Mouse (Mus musculus) ES-Bruce4 (cell line): Measurements from ENCODE around the gene Ccnk. TPM values are rescaled to one million over a fixed set of nuclear protein-coding genes. Genes with fewer than 3 reads are reported as not detected.

ENCODE experiments used
- H3K27ac ChIP-seq: 2 replicates; pipeline ENCODE4 v1.5.1; 2012; ENCODE audit warnings: low read length, inconsistent platforms; ENCODE audit not compliant: insufficient read depth
- H3K27me3 ChIP-seq: 2 replicates; pipeline ENCODE4 v1.6.1; 2012; ENCODE audit warnings: mild to moderate bottlenecking, low read length, inconsistent platforms; ENCODE audit not compliant: control insufficient read depth, poor library complexity, insufficient read depth, severe bottlenecking
- H3K36me3 ChIP-seq: 2 replicates; pipeline ENCODE4 v1.6.1; 2012; ENCODE audit warnings: inconsistent platforms, mild to moderate bottlenecking, low read length, moderate library complexity; ENCODE audit not compliant: control insufficient read depth, poor library complexity, insufficient read depth, severe bottlenecking
- H3K4me1 ChIP-seq: one replicate; pipeline ENCODE4 v1.8.1; 2011; ENCODE audit warnings: low read length; ENCODE audit not compliant: control insufficient read depth, insufficient read depth
- H3K4me3 ChIP-seq: 2 replicates; pipeline ENCODE4 v1.5.1; 2011; ENCODE audit warnings: low read depth, mild to moderate bottlenecking, low read length
- H3K9ac ChIP-seq: 2 replicates; pipeline ENCODE4 v1.6.1; 2012; ENCODE audit warnings: low read depth, mild to moderate bottlenecking, inconsistent platforms; ENCODE audit not compliant: poor library complexity, severe bottlenecking
- H3K9me3 ChIP-seq: replicated peaks from 2 replicates; pipeline ENCODE4 v1.6.1; 2012; ENCODE audit warnings: mild to moderate bottlenecking, low read length, inconsistent platforms; ENCODE audit not compliant: control insufficient read depth, poor library complexity, insufficient read depth, severe bottlenecking
- CTCF ChIP-seq: IDR thresholded peaks from one replicate; pipeline ENCODE4 v1.8.1; 2011; ENCODE audit warnings: low read depth, low read length
- EP300 ChIP-seq: IDR thresholded peaks from 2 replicates; pipeline ENCODE4 v1.6.1; 2011; ENCODE audit warnings: low read depth, low read length; ENCODE audit not compliant: insufficient read depth
- POLR2A ChIP-seq: IDR thresholded peaks from one replicate; pipeline ENCODE4 v1.8.1; 2011; ENCODE audit warnings: low read length; ENCODE audit not compliant: insufficient read depth
- polyA plus RNA-seq: library from polyadenylated mRNA; stranded (reverse); fragments of >200 nt; gene quantifications from 2 replicates; pipeline ENCODE4 v1.2.4, GENCODE M21; 2011; ENCODE audit warnings: low read depth; ENCODE audit not compliant: missing spikeins, insufficient read depth, insufficient read length

The Ccnk gene
- polyA plus RNA-seq, 1 experiment: 69.8 TPM

DNA sequence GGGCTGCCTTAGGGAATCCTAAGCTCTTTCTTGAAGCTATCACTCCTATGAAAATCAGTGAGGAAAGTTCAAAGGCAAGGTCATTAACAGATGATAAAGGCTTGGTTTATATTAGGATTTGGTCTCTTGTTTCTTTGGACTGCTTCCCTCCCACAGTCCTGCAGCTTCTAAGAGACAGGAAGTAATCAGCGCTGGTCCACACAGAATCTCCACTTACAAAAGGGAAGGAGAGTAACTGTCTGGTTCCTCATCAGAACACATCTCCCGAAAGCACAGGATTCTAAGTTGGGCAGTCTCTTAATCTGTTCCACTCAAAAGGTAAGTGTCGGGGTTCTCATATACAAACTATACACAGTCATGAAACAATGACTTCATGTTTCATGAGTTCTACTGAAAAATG is 10.5 kb upstream of the Ccnk start:
- TF ChIP-seq POLR2A (no peak), EP300 (no peak), CTCF (no peak)
- H3K9ac ChIP-seq: no peak overlapping the region
- no peak overlapping the region for H3K4me3 ChIP-seq
- H3K9me3 ChIP-seq: no peaks in the 10 kb centered on the region
- H3K27ac ChIP-seq: no peak overlapping the region
- H3K4me1 ChIP-seq: no peaks in the 10 kb centered on the region
- no peaks in the 10 kb centered on the region for H3K27me3 ChIP-seq
- no peaks in the 10 kb centered on the region for H3K36me3 ChIP-seq

DNA sequence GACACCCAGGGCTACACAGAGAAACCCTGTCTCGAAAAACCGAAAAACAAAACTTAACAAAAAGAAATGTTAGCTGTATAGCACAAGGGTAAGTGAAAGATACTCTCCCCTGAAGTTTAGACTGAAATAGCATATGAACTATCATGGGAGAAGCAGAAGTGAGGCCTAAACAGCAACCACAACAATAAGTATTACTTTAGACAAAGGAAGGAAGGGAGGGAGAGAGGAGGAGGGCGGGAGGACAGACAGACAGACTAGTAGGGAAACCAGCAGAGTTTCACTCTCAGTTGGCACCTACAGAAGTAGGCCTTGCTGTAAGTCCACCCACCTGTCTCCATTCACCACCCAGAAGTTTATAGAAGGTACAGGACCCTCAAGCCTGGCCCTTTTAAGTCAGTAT is 8.9 kb upstream of the Ccnk start:
- no peaks in the 10 kb centered on the region for H3K27me3 ChIP-seq
- H3K4me3 ChIP-seq: no peak overlapping the region
- no peaks in the 10 kb centered on the region for H3K9me3 ChIP-seq
- no peak overlapping the region for H3K9ac ChIP-seq
- no peaks in the 10 kb centered on the region for H3K36me3 ChIP-seq
- TF ChIP-seq POLR2A (no peak), CTCF (no peak), EP300 (no peak)
- no peaks in the 10 kb centered on the region for H3K4me1 ChIP-seq
- no peak overlapping the region for H3K27ac ChIP-seq

DNA sequence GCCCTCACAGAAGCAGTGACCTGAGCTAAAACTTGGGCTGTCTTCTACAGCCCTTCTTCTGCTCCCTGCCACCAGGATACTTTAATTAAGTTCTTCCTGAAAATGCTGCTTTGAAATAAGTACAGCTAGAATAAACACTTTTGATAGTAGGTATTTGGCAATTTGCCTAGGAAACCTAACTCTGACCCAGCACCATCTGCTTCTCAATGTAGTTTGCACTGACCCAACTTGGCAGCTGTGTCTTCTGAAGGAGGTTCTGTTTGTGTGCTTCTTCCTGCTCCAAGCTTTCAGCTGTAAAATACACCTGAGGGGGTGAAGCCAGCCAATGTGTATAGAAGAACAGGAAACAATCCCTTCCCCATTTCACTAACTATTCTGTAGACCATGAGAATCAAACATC is 8.0 kb upstream of the Ccnk start:
- no peak overlapping the region for H3K9ac ChIP-seq
- no peak overlapping the region for H3K4me3 ChIP-seq
- H3K27me3 ChIP-seq: no peaks in the 10 kb centered on the region
- H3K36me3 ChIP-seq: no peaks in the 10 kb centered on the region
- H3K27ac ChIP-seq: no peak overlapping the region
- TF ChIP-seq EP300: no peak
- no peak for TF ChIP-seq POLR2A
- TF ChIP-seq CTCF: no peak
- H3K9me3 ChIP-seq: no peaks in the 10 kb centered on the region
- H3K4me1 ChIP-seq: no peaks in the 10 kb centered on the region

DNA sequence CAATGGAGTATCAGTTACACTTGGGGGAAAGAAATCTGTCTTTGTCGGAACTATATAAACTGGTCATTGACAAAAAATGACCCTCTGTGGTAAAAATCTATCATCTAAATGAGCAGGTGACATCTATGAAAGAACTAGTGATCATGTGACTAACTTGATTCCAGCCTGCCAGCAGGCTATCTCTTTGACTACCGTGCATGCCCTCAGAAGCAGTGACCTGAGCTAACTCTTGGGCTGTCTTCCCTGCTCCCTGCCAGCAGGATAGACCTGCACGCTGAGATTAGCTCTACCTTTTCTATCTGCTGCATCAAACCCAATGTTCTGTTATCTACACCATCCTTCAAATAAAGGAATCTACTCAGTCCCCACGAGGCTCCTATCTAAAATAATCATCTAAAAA is 6.7 kb upstream of the Ccnk start:
- Histone ChIP-seq H3K27me3 (no peaks in the 10 kb centered on the region), H3K27ac (no peak overlapping the region), H3K36me3 (no peaks in the 10 kb centered on the region), H3K9ac (no peak overlapping the region), H3K9me3 (no peaks in the 10 kb centered on the region), H3K4me1 (no peaks in the 10 kb centered on the region), H3K4me3 (no peak overlapping the region)
- TF ChIP-seq EP300: no peak
- TF ChIP-seq POLR2A: no peak
- no peak for TF ChIP-seq CTCF

DNA sequence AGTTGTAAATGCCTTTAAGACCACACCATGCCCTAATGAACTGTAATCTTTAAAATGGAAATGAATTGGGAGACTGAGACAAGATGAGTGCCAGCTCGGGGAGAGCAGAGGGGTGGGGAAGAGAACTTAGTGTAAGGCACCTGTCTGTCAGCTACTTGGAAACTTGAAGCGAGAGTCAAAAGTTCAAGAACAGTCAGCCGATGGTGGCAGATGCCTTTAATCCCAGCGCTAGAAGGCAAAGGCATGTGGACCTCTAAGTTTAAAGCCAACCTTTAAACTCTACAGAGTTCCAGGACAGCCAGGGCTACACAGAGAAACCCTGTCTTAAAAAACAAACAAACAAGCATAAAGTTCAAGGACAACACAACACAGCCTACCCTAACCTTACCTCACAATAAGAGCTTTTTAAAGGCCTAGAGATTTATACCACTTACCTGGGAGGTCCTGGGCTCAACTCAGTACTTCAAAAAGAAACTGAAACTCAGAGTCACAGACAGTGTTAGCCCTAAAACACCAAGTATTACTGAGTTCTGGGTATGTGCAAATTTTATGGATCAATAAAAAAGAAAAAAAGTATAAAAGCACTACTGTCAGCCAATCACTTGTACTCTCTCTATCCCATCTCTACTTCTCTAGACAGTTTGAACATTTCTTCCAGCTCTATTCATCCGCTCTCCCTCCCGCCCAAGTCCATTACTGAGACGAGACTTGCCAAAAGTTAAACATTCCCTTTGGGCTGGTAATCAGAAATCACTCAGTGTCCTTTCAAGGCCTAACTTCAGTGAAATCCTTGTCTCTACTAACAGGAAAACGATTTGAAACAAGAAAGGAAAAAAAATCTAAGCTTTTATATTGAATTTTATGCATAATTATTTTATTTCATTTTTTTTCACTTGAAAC is 4.5 kb upstream of the Ccnk start:
- no peaks in the 10 kb centered on the region for H3K9me3 ChIP-seq
- no peak overlapping the region for H3K4me3 ChIP-seq
- no peaks in the 10 kb centered on the region for H3K36me3 ChIP-seq
- no peak overlapping the region for H3K27ac ChIP-seq
- H3K27me3 ChIP-seq: no peaks in the 10 kb centered on the region
- H3K4me1 ChIP-seq: no peaks in the 10 kb centered on the region
- H3K9ac ChIP-seq: no peak overlapping the region
- TF ChIP-seq POLR2A: no peak
- TF ChIP-seq EP300: no peak
- TF ChIP-seq CTCF: no peak

DNA sequence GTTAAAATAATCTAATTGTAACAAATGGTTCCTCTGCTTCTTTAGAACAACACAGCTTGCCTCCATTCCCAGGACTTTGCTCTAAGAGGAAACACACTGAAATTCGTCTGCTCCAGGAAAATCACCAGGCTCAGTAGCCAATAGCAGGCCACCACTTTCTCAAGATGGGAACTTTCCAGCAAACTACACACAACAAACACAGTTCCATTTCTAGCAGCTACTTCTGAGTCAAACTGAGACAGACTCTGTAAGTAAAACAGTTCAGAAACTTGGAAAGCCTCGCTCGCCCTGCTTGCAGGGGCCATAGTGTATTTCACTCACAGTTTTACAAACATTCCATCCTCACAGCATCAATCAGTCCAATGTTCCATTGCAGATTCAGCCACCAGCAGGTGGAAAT is 3.0 kb upstream of the Ccnk start:
- Histone ChIP-seq H3K9ac (no peak overlapping the region), H3K9me3 (no peaks in the 10 kb centered on the region), H3K4me1 (no peaks in the 10 kb centered on the region), H3K27me3 (no peaks in the 10 kb centered on the region), H3K4me3 (no peak overlapping the region), H3K36me3 (no peaks in the 10 kb centered on the region), H3K27ac (no peak overlapping the region)
- TF ChIP-seq CTCF (no peak), POLR2A (no peak), EP300 (no peak)
